Mouse (Mus musculus): ENCODE results near the gene Lgals12. TPM values are rescaled to one million over a fixed set of nuclear protein-coding genes. Genes with fewer than 3 reads are reported as not detected.

The Lgals12 gene
- total and polyA plus RNA-seq, 2 experiments from 2014 or later, result 0.19 to 0.21 TPM

- ATAC-seq, result no peak
Measured at GRCm38 (mm10) chr19:7564457-7564856, 42.5 kb downstream of the Lgals12 start.

GRCm38 (mm10) chr19:7563676-7564075 is 43.3 kb downstream of the Lgals12 start:
- H3K36me3 ChIP-seq (ENCODE audit: insufficient read depth), result no peaks in the 10 kb centered on the region
- H3K4me1 ChIP-seq (ENCODE audit: insufficient read depth), result no peaks in the 10 kb centered on the region
- H3K4me2 ChIP-seq (ENCODE audit: low read depth), result no peak overlapping the region
- no peak for TF ChIP-seq CTCF (IDR thresholded peaks at IDR 0.05; ENCODE audit: low read depth)
- WGBS, result 93% methylated on average over 2 of the region's 2 CpGs
- H3K9ac ChIP-seq, result no peak overlapping the region
- DNase-seq, result no peak
- no peaks in the 10 kb centered on the region for H3K27me3 ChIP-seq (ENCODE audit: insufficient read depth, low read length)
- no peak overlapping the region for H3K4me3 ChIP-seq (ENCODE audit: low read depth, low read length)
- ATAC-seq, result no peak
- H3K27ac ChIP-seq (ENCODE audit: low read depth, low read length), result no peak overlapping the region
- no peaks in the 10 kb centered on the region for H3K9me3 ChIP-seq (ENCODE audit: low read length)

More at GRCm38 (mm10) chr19:7564457-7564856, 42.5 kb downstream of the Lgals12 start:
- H3K27me3 ChIP-seq (ENCODE audit: insufficient read depth, low read length), result no peaks in the 10 kb centered on the region
- H3K4me1 ChIP-seq (ENCODE audit: insufficient read depth), result no peaks in the 10 kb centered on the region
- H3K9ac ChIP-seq, result no peak overlapping the region
- no peaks in the 10 kb centered on the region for H3K9me3 ChIP-seq (ENCODE audit: low read length)
- no peak overlapping the region for H3K27ac ChIP-seq (ENCODE audit: low read depth, low read length)
- no peak for DNase-seq
- no peak overlapping the region for H3K4me2 ChIP-seq (ENCODE audit: low read depth)
- TF ChIP-seq CTCF (IDR thresholded peaks at IDR 0.05; ENCODE audit: low read depth), result no peak
- 93% methylated on average over 1 of the region's 1 CpGs for WGBS
- H3K4me3 ChIP-seq (ENCODE audit: low read depth, low read length), result no peak overlapping the region
- no peaks in the 10 kb centered on the region for H3K36me3 ChIP-seq (ENCODE audit: insufficient read depth)

- no peak for TF ChIP-seq CTCF (IDR thresholded peaks at IDR 0.05; ENCODE audit: low read depth)
Measured at GRCm38 (mm10) chr19:7562601-7563129, 44.3 kb downstream of the Lgals12 start.

GRCm38 (mm10) chr19:7561456-7561855 is 45.5 kb downstream of the Lgals12 start:
- H3K27ac ChIP-seq (ENCODE audit: low read depth, low read length), result no peak overlapping the region
- no peak for DNase-seq
- H3K27me3 ChIP-seq (ENCODE audit: insufficient read depth, low read length), result no peaks in the 10 kb centered on the region
- H3K4me2 ChIP-seq (ENCODE audit: low read depth), result no peak overlapping the region
- H3K4me3 ChIP-seq (ENCODE audit: low read depth, low read length), result no peak overlapping the region
- no peak overlapping the region for H3K9ac ChIP-seq
- no peaks in the 10 kb centered on the region for H3K36me3 ChIP-seq (ENCODE audit: insufficient read depth)
- H3K4me1 ChIP-seq (ENCODE audit: insufficient read depth), result 0 out of 2 replicates have a peak, but pooled peaks cover 4% of the 10 kb centered on the region
- 86% methylated on average over 3 of the region's 3 CpGs for WGBS
- no peak for TF ChIP-seq CTCF (IDR thresholded peaks at IDR 0.05; ENCODE audit: low read depth)
- ATAC-seq, result no peak
- H3K9me3 ChIP-seq (ENCODE audit: low read length), result no peaks in the 10 kb centered on the region

More at GRCm38 (mm10) chr19:7562601-7563129, 44.3 kb downstream of the Lgals12 start:
- H3K4me2 ChIP-seq (ENCODE audit: low read depth), result no peak overlapping the region
- no peak for ATAC-seq
- WGBS, result 68% methylated on average over 10 of the region's 10 CpGs
- H3K27ac ChIP-seq (ENCODE audit: low read depth, low read length), result no peak overlapping the region
- H3K9ac ChIP-seq, result no peak overlapping the region
- no peak for DNase-seq
- H3K36me3 ChIP-seq (ENCODE audit: insufficient read depth), result no peaks in the 10 kb centered on the region
- no peaks in the 10 kb centered on the region for H3K4me1 ChIP-seq (ENCODE audit: insufficient read depth)
- H3K9me3 ChIP-seq (ENCODE audit: low read length), result no peaks in the 10 kb centered on the region
- no peaks in the 10 kb centered on the region for H3K27me3 ChIP-seq (ENCODE audit: insufficient read depth, low read length)
- H3K4me3 ChIP-seq (ENCODE audit: low read depth, low read length), result no peak overlapping the region

GRCm38 (mm10) chr19:7559986-7560385 is 47.0 kb downstream of the Lgals12 start:
- Histone ChIP-seq H3K27me3 (ENCODE audit: insufficient read depth, low read length) (no peaks in the 10 kb centered on the region), H3K9me3 (ENCODE audit: low read length) (no peaks in the 10 kb centered on the region), H3K4me3 (ENCODE audit: low read depth, low read length) (no peak overlapping the region), H3K9ac (no peak overlapping the region), H3K4me2 (ENCODE audit: low read depth) (no peak overlapping the region), H3K4me1 (ENCODE audit: insufficient read depth) (0 out of 2 replicates have a peak, but pooled peaks cover 4% of the 10 kb centered on the region), H3K27ac (ENCODE audit: low read depth, low read length) (no peak overlapping the region), H3K36me3 (ENCODE audit: insufficient read depth) (no peaks in the 10 kb centered on the region)
- WGBS, result 83% methylated on average over 4 of the region's 4 CpGs
- no peak for TF ChIP-seq CTCF (IDR thresholded peaks at IDR 0.05; ENCODE audit: low read depth)
- ATAC-seq (no peak), DNase-seq (no peak)

- no peak overlapping the region for H3K9ac ChIP-seq
- no peaks in the 10 kb centered on the region for H3K9me3 ChIP-seq (ENCODE audit: low read length)
- H3K4me1 ChIP-seq (ENCODE audit: insufficient read depth), result 0 out of 2 replicates have a peak, but pooled peaks cover 4% of the 10 kb centered on the region
- ATAC-seq (no peak), DNase-seq (no peak)
- H3K27me3 ChIP-seq (ENCODE audit: insufficient read depth, low read length), result no peaks in the 10 kb centered on the region
- TF ChIP-seq CTCF (IDR thresholded peaks at IDR 0.05; ENCODE audit: low read depth), result no peak
- H3K4me3 ChIP-seq (ENCODE audit: low read depth, low read length), result no peak overlapping the region
- 82% methylated on average over 4 of the region's 4 CpGs for WGBS
- no peak overlapping the region for H3K4me2 ChIP-seq (ENCODE audit: low read depth)
- no peak overlapping the region for H3K27ac ChIP-seq (ENCODE audit: low read depth, low read length)
- H3K36me3 ChIP-seq (ENCODE audit: insufficient read depth), result no peaks in the 10 kb centered on the region
Measured at GRCm38 (mm10) chr19:7558675-7559074, 48.3 kb downstream of the Lgals12 start.

GRCm38 (mm10) chr19:7557844-7558243 is 49.1 kb downstream of the Lgals12 start:
- Histone ChIP-seq H3K4me2 (ENCODE audit: low read depth) (peak overlapping the region; percentile 49), H3K27ac (ENCODE audit: low read depth, low read length) (no peak overlapping the region; the same call in 1 of the 2 replicates), H3K4me1 (ENCODE audit: insufficient read depth) (0 out of 2 replicates have a peak, but pooled peaks cover 4% of the 10 kb centered on the region), H3K36me3 (ENCODE audit: insufficient read depth) (no peaks in the 10 kb centered on the region), H3K9ac (no peak overlapping the region), H3K4me3 (ENCODE audit: low read depth, low read length) (peak overlapping the region; percentile 30; the same call in 1 of the 2 replicates), H3K9me3 (ENCODE audit: low read length) (no peaks in the 10 kb centered on the region), H3K27me3 (ENCODE audit: insufficient read depth, low read length) (no peaks in the 10 kb centered on the region)
- 8% methylated on average over 4 of the region's 4 CpGs for WGBS
- ATAC-seq (no peak), DNase-seq (no peak)
- TF ChIP-seq CTCF (IDR thresholded peaks at IDR 0.05; ENCODE audit: low read depth), result no peak
